Mouse (Mus musculus) bone marrow macrophage, adult 2 months (primary cell): Measurements from ENCODE around the gene Faf2.

Source experiments
- CTCF ChIP-seq: IDR thresholded peaks from 2 replicates; pipeline ENCODE4 v1.5.1; 2012; ENCODE audit warnings: low read depth, mild to moderate bottlenecking, low read length, moderate library complexity
- POLR2A ChIP-seq: IDR thresholded peaks from 2 replicates; pipeline ENCODE4 v1.6.1; 2012; ENCODE audit warnings: mild to moderate bottlenecking, low read depth, low read length, borderline replicate concordance

DNA sequence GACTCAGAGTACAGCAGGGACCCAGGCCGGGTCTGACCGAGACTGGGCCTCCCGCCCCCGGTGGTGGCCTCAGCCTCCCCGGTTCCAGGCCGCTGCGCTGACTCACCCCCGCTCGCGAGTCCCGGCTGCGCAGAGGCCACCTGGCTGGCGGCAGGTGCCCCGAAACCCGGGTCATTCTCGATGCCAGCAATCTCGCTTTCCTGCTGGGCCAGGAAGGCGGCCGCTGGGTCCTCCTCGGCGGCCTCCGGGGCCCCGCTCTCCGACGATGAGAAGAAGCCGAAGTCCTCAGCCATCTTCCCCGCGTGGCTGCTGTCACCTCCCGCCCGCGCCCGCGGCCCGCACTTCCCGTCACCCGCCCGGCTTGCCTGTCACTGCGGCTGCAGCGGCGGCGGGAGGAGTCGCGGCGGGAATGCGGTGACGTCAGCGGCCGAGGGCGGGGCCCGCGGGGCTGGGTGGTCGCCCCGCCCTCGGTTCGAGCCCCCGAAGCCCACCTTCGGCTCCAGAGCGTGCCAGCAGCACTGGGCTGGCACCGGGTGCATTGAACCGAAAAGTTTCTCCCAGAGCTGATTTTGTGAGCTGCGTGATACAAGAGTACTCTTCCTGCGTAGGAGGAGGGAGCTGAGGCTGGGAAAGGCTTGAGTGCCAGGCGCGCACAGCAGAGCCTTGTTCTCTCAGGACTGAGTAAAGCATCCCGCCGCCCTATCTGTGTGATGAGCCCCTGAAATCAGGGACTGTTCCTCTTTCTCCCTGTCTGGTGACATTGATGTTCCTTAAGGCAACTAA lies 10.4 kb upstream of the Faf2 start, which contains the start of gene Cltb:
- TF ChIP-seq POLR2A (no peak), CTCF (no peak)
